Mouse (Mus musculus) liver, embryonic 11.5 days (tissue): ENCODE results near the gene Mc1r. TPM values are rescaled to one million over a fixed set of nuclear protein-coding genes. Genes with fewer than 3 reads are reported as not detected.
"Not testable (repeated sequence)": the region's sequence is repeated elsewhere in the genome, so short reads cannot be mapped to it uniquely, and the experiment has no call there.

ENCODE experiments used
- ATAC-seq: fragments of 200-750 bp; cut with Nextera tagmentation; replicated peaks from 2 replicates; pipeline ENCODE4 v1.8.0; 2017; ENCODE audit warnings: moderate number of reproducible peaks, mild to moderate bottlenecking, moderate TSS enrichment, moderate library complexity; ENCODE audit not compliant: low FRiP score
- DNase-seq: peaks from one replicate; pipeline ENCODE4 v3.0.0-alpha.2; 2017; ENCODE audit warnings: low spot score
- H3K27ac ChIP-seq: fragments of 300-500 bp; sonication (generic); 2 replicates; pipeline ENCODE4 v1.5.1; 2014; ENCODE audit warnings: mild to moderate bottlenecking, low read depth, low read length, control low read depth
- H3K27me3 ChIP-seq: fragments of 300-500 bp; sonication (generic); replicated peaks from 2 replicates; pipeline ENCODE4 v1.6.1; 2014; ENCODE audit warnings: low read length, mixed read lengths; ENCODE audit not compliant: control insufficient read depth, insufficient read depth
- H3K36me3 ChIP-seq: fragments of 300-500 bp; sonication (generic); 2 replicates; pipeline ENCODE4 v1.6.1; 2014; ENCODE audit warnings: mild to moderate bottlenecking, low read length, moderate library complexity, mixed read lengths; ENCODE audit not compliant: control insufficient read depth, insufficient read depth
- H3K4me1 ChIP-seq: fragments of 300-500 bp; sonication (generic); replicated peaks from 2 replicates; pipeline ENCODE4 v1.6.1; 2014; ENCODE audit warnings: low read length, mixed read lengths; ENCODE audit not compliant: control insufficient read depth, insufficient read depth
- H3K4me2 ChIP-seq: fragments of 300-500 bp; sonication (generic); 2 replicates; pipeline ENCODE4 v1.6.1; 2014; ENCODE audit warnings: mild to moderate bottlenecking, control low read depth, moderate library complexity
- H3K4me3 ChIP-seq: fragments of 300-500 bp; sonication (generic); 2 replicates; pipeline ENCODE4 v1.5.1; 2014; ENCODE audit warnings: low read depth, low read length, control low read depth
- H3K9ac ChIP-seq: fragments of 300-500 bp; sonication (generic); 2 replicates; pipeline ENCODE4 v1.6.1; 2014; ENCODE audit warnings: low read depth, low read length, control low read depth
- H3K9me3 ChIP-seq: fragments of 300-500 bp; sonication (generic); 2 replicates; pipeline ENCODE4 v1.6.1; 2016; ENCODE audit warnings: low read length, inconsistent platforms, mixed read lengths; ENCODE audit not compliant: control insufficient read depth
- WGBS: fragments of 180-500 bp; shearing (Covaris S2); extraction: QIAGEN DNeasy Blood & Tissue Kit; methylation state at CpG from one replicate; pipeline ENCODE4 v1.1.7; 2014; 5-methylcytosine and 5-hydroxymethylcytosine counted together
- polyA plus RNA-seq: library from polyadenylated mRNA; unstranded; fragments of >200 nt; fragmentation: Nextera tagmentation; extraction: Ambion mirVana; gene quantifications from 2 replicates; pipeline ENCODE4 v1.2.1, GENCODE M21; 2014

Mc1r gene
- polyA plus RNA-seq, 1 experiment from 2014 or later = 0.04 TPM

GRCm38 (mm10) chr8:123426511-123427509 lies 19.9 kb downstream of the Mc1r start:
- 93% methylated on average over 27 of the region's 27 CpGs for WGBS
- peaks cover 38% of the 10 kb centered on the region for H3K9me3 ChIP-seq
- no peak for DNase-seq
- no peak overlapping the region for H3K9ac ChIP-seq
- H3K4me2 ChIP-seq = no peak overlapping the region
- H3K4me3 ChIP-seq = no peak overlapping the region
- peaks cover 4% of the 10 kb centered on the region; the same call in 1 of the 2 replicates for H3K4me1 ChIP-seq
- no peak for ATAC-seq
- H3K36me3 ChIP-seq = no peaks in the 10 kb centered on the region
- H3K27me3 ChIP-seq = no peaks in the 10 kb centered on the region
- H3K27ac ChIP-seq = no peak overlapping the region

DNA sequence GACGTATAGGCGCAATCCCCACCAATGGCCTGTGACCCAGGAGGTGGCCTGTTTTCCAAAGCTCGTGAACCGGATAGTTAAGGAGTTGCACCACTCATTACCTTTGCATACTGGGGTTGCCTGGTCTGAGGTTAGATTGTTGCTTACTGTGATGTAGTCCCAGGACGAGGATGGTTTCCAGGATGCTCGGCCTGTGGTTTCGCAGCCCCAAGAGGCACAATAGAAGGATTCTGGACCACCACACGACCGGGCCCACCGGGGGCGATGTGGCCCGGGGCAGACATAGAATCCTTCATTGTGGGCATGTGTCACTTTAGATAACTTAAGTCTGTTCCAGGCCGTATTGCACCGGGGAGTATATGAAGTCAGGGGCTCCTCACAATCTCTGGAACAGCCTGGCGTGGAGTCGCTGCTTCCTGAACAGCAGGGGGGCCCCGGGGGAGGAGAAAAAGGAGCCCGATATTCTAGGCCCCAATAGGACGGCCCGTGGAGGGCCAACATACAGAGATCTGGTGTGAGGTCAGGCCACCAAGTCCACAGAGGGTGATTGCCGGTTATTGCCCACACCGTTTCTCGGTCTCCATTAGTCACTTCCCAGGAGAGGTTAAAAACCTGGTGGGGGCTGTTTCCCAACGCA lies 20.9 kb downstream of the Mc1r start:
- DNase-seq (no peak), ATAC-seq (no peak)
- Histone ChIP-seq H3K27me3 (no peaks in the 10 kb centered on the region), H3K9ac (no peak overlapping the region), H3K36me3 (no peaks in the 10 kb centered on the region), H3K27ac (no peak overlapping the region), H3K4me3 (no peak overlapping the region), H3K4me2 (no peak overlapping the region), H3K9me3 (peaks cover 47% of the 10 kb centered on the region), H3K4me1 (no peaks in the 10 kb centered on the region)
- 96% methylated on average over 24 of the region's 24 CpGs for WGBS

- Histone ChIP-seq H3K27ac (no peak overlapping the region), H3K9me3 (peaks cover 52% of the 10 kb centered on the region), H3K9ac (no peak overlapping the region), H3K36me3 (no peaks in the 10 kb centered on the region), H3K4me2 (no peak overlapping the region), H3K4me3 (no peak overlapping the region), H3K4me1 (no peaks in the 10 kb centered on the region), H3K27me3 (no peaks in the 10 kb centered on the region)
- ATAC-seq = no peak
- WGBS = 96% methylated on average over 29 of the region's 29 CpGs
- DNase-seq = no peak
Measured at GRCm38 (mm10) chr8:123428343-123428893, 21.5 kb downstream of the Mc1r start.

DNA sequence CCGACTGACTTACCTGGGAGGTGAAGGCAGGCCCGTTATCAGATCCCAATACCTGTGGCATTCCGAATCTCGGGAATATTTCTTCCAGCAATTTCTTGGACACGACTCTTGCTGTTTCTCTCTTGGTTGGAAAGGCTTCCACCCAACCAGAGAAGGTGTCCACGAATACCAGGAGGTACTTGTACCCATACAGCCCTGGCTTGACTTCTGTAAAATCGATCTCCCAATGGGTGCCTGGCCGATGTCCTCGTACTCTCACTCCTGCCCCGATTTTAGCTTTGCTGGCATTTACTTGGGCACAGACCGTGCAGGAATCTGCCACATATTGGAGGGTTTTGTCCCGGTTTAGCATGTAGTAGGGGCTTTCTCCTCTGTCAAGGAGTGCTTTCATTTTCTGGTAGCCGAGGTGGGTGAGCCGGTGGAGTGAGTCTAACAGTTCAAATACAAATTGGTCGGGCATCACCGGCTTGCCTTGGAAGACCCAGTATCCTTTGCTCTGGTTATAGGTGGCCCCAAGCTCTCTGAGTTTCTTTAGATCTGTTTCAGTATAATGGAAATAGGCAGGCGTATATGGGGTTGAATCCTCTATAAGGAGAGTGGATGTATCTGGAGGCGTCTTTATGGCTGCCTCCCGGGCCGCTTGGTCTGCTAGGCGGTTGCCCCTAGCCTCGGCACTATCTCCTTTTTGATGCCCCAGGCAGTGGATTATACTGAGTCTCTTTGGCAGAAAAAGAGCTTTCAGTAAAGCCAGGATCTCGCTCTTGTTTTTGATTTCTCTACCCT lies 22.2 kb downstream of the Mc1r start:
- H3K27ac ChIP-seq = no peak overlapping the region
- H3K4me3 ChIP-seq = no peak overlapping the region
- H3K4me2 ChIP-seq = no peak overlapping the region
- no peak for ATAC-seq
- H3K36me3 ChIP-seq = no peaks in the 10 kb centered on the region
- DNase-seq = no peak
- H3K4me1 ChIP-seq = no peaks in the 10 kb centered on the region
- WGBS = 92% methylated on average over 23 of the region's 23 CpGs
- no peaks in the 10 kb centered on the region for H3K27me3 ChIP-seq
- no peak overlapping the region for H3K9ac ChIP-seq
- peaks cover 52% of the 10 kb centered on the region for H3K9me3 ChIP-seq

GRCm38 (mm10) chr8:123429722-123430013 lies 22.8 kb downstream of the Mc1r start:
- not testable (repeated sequence) for ATAC-seq, H3K27ac ChIP-seq, DNase-seq, H3K4me2 ChIP-seq, H3K9ac ChIP-seq, H3K36me3 ChIP-seq, H3K4me3 ChIP-seq, H3K4me1 ChIP-seq, H3K27me3 ChIP-seq
- peaks cover 55% of the 10 kb centered on the region for H3K9me3 ChIP-seq
- 93% methylated on average over 15 of the region's 15 CpGs for WGBS

GRCm38 (mm10) chr8:123430936-123431335 lies 24.0 kb downstream of the Mc1r start:
- not testable (repeated sequence) for H3K36me3 ChIP-seq, H3K27me3 ChIP-seq, H3K9ac ChIP-seq, ATAC-seq, H3K4me3 ChIP-seq, H3K4me2 ChIP-seq, DNase-seq, H3K27ac ChIP-seq, H3K4me1 ChIP-seq
- WGBS = 84% methylated on average over 8 of the region's 8 CpGs
- peaks cover 55% of the 10 kb centered on the region for H3K9me3 ChIP-seq

DNA sequence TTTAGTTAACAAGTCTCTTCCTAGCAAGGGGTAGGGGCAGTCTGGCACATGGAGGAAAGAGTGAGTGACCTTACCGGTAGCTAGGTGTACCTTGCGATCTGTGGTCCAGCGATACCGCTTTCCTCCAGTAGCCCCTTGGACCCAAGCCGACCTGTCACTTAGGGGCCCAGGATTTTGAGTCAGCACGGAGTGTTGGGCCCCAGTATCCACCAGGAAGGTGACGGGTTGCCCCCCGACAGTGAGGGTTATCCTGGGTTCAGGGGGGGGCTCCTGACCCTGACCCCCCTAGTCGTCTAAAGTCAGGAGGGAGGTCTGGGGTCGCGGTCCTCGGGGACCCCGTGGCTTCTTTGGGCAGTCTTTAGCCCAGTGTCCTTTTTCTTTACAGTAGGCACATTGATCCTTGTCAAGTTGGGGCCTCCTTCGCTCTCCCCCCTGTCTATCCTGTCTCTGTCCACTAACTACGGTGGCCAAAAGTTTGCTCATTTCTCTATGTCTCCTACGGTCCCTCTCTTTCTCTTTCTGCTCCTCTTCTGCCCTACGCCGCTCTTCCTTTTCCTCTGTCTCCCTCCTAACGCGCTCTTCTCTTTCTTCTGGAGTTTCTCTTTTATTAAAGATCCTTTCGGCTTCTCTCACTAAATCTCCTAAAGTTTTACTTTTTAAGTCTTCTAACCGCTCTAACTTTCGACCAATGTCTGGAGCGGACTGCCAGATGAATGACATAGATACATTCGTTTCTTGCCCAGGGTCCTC lies 24.9 kb downstream of the Mc1r start:
- WGBS = 94% methylated on average over 25 of the region's 25 CpGs
- Histone ChIP-seq H3K4me3 (no peak overlapping the region), H3K27ac (no peak overlapping the region), H3K36me3 (no peaks in the 10 kb centered on the region; the same call in 1 of the 2 replicates), H3K9me3 (peaks cover 49% of the 10 kb centered on the region), H3K4me1 (no peaks in the 10 kb centered on the region), H3K9ac (no peak overlapping the region), H3K27me3 (no peaks in the 10 kb centered on the region), H3K4me2 (no peak overlapping the region)
- ATAC-seq (no peak), DNase-seq (no peak)

- Histone ChIP-seq H3K9ac (no peak overlapping the region), H3K36me3 (no peaks in the 10 kb centered on the region; the same call in 1 of the 2 replicates), H3K4me2 (no peak overlapping the region), H3K9me3 (peaks cover 45% of the 10 kb centered on the region), H3K4me3 (no peak overlapping the region), H3K27ac (no peak overlapping the region), H3K4me1 (no peaks in the 10 kb centered on the region), H3K27me3 (no peaks in the 10 kb centered on the region)
- ATAC-seq (no peak), DNase-seq (no peak)
- 95% methylated on average over 16 of the region's 16 CpGs for WGBS
Measured at GRCm38 (mm10) chr8:123432381-123432780, 25.5 kb downstream of the Mc1r start.
